Mouse (Mus musculus) c-Kit-positive CD71-positive TER-119-positive erythroid progenitor cells, embryonic 14.5 days (primary cell): ENCODE data around the gene Rap1gap.

ENCODE experiments used
- DNase-seq: peaks from one replicate; pipeline ENCODE4 v3.0.0-alpha.2; 2013; ENCODE audit warnings: low spot score

The Rap1gap gene

DNA sequence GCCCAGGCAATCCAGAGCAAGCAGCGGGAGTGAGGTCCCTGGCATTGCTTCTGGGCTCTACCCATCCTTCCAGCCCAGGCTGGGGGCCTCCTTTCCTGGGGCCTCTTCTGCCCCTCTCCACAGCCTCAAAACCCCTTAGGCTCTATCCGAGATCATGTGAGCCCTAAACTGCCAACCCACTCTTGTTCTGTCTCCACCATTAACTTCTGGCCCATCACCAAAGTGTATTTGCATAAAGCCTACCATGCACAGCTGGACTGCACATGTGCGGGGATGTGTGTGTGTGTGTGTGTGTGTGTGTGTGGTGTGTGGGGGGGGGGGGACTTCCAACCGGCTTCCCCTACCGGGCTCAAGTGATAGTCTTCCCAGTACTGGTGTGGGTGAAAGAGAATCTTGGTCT, 109.5 kb downstream of the Rap1gap start:
- no peak for DNase-seq

- DNase-seq, result no peak
Measured at GRCm38 (mm10) chr4:137774505-137774904, 110.0 kb downstream of the Rap1gap start.

DNA sequence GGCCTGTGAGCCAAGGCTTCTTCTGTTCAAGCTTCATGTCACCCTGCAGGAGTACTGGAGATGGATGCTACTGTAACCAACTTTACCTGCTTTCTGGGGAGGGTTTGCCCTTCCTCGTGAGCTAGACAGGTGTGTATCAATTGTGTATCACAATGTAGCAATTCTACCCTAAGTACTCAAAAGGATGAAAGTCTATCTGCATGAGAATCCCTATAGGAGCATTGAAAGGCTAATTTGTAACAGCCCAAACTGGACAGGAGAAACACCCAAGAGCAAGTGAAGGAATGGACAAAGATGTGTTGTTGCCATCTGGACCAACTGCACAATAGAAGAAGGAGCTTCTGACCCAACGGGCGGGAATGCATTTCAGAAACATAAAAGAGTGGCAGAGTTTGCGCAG, 113.3 kb downstream of the Rap1gap start:
- no peak for DNase-seq

- no peak for DNase-seq
Measured at GRCm38 (mm10) chr4:137778397-137779184, 114.1 kb downstream of the Rap1gap start.
